In genomic region chr6:99532458-99532857, GRCm38 (mm10) we compare ENCODE assay signal across 22 mouse cellular contexts.
"Had no signal": no experiment of that assay in that cellular context is flagged by ENCODE, and none has a peak within 500 bp of the region (broad histone marks: within the 10 kb centered on the region; RNA-seq: fewer than 3 reads in every experiment).

No protein-coding gene starts in this region.

- H3K27ac ChIP-seq: kidney, embryonic 15.5 days; limb, embryonic 12.5 days; limb, embryonic 15.5 days; liver, embryonic 13.5 days; lung, embryonic 15.5 days; midbrain, embryonic 12.5 days; midbrain, embryonic 15.5 days; neural tube, embryonic 12.5 days; neural tube, embryonic 15.5 days; stomach, postnatal 0 days had no signal

- H3K4me1 ChIP-seq: kidney, embryonic 15.5 days; limb, embryonic 15.5 days; lung, embryonic 15.5 days; midbrain, embryonic 12.5 days; midbrain, embryonic 15.5 days; neural tube, embryonic 12.5 days; neural tube, embryonic 15.5 days had no signal

- H3K27me3 ChIP-seq: kidney, embryonic 15.5 days; limb, embryonic 12.5 days; limb, embryonic 15.5 days; liver, embryonic 13.5 days; lung, embryonic 15.5 days; midbrain, embryonic 12.5 days; midbrain, embryonic 15.5 days; neural tube, embryonic 12.5 days; neural tube, embryonic 15.5 days had no signal

- H3K9ac ChIP-seq: kidney, embryonic 15.5 days; limb, embryonic 12.5 days; limb, embryonic 15.5 days; liver, embryonic 13.5 days; lung, embryonic 15.5 days; midbrain, embryonic 12.5 days; midbrain, embryonic 15.5 days; neural tube, embryonic 12.5 days; neural tube, embryonic 15.5 days had no signal

- H3K9me3 ChIP-seq: limb, embryonic 15.5 days; lung, embryonic 15.5 days; midbrain, embryonic 15.5 days; neural tube, embryonic 15.5 days had no signal

- DNase-seq: kidney, adult 11 months; kidney, adult 8-10 months; kidney, postnatal 10 days; kidney, postnatal 36 days; left cerebral cortex, postnatal 4 days; liver, embryonic 13.5 days; lung, adult 18-20 months; lung, postnatal 10 days; lung, postnatal 36 days; right cerebral cortex, adult 18-20 months; right cerebral cortex, postnatal 14 days; right cerebral cortex, postnatal 4 days; thymus, postnatal 25 days had no signal

- ATAC-seq: midbrain, embryonic 15.5 days had no signal

- H3K4me3 ChIP-seq: kidney, embryonic 15.5 days; limb, embryonic 12.5 days; limb, embryonic 15.5 days; liver, embryonic 13.5 days; lung, embryonic 15.5 days; midbrain, embryonic 12.5 days; midbrain, embryonic 15.5 days; neural tube, embryonic 12.5 days; neural tube, embryonic 15.5 days had no signal

- H3K36me3 ChIP-seq: limb, embryonic 15.5 days; liver, embryonic 13.5 days; lung, embryonic 15.5 days; midbrain, embryonic 12.5 days; midbrain, embryonic 15.5 days had no signal

- H3K4me2 ChIP-seq: kidney, embryonic 15.5 days; limb, embryonic 12.5 days; limb, embryonic 15.5 days; liver, embryonic 13.5 days; lung, embryonic 15.5 days; midbrain, embryonic 12.5 days; midbrain, embryonic 15.5 days; neural tube, embryonic 12.5 days; neural tube, embryonic 15.5 days had no signal
